Mouse (Mus musculus) ES-E14 (cell line): ENCODE measurements around the gene Clk2. TPM values are rescaled to one million over a fixed set of nuclear protein-coding genes. Genes with fewer than 3 reads are reported as not detected.

Source experiments
- DNase-seq: peaks from one replicate; pipeline ENCODE4 v3.0.0-alpha.2; 2013; ENCODE audit warnings: low read depth, low spot score
- H3K27ac ChIP-seq: 2 replicates; pipeline ENCODE4 v1.5.1; 2012; ENCODE audit warnings: low read depth, mild to moderate bottlenecking, low read length, moderate library complexity, mixed read lengths; ENCODE audit not compliant: poor library complexity, insufficient read depth, severe bottlenecking
- H3K36me3 ChIP-seq: 2 replicates; pipeline ENCODE4 v1.6.1; 2012; ENCODE audit warnings: mild to moderate bottlenecking, low read length, moderate library complexity, mixed read lengths; ENCODE audit not compliant: control insufficient read depth, poor library complexity, insufficient read depth, severe bottlenecking
- H3K4me1 ChIP-seq, 2 experiments: fragments of 150-350 bp in 1 of 2; sonication (generic) in 1 of 2; 2 replicates each; pipeline ENCODE4 v1.6.1; 2012; ENCODE audit warnings: low read length in 2 of 2, mild to moderate bottlenecking in 1 of 2, mixed read lengths in 1 of 2; ENCODE audit not compliant: control insufficient read depth in 2 of 2, insufficient read depth in 2 of 2, poor library complexity in 1 of 2
- H3K4me3 ChIP-seq, 2 experiments: fragments of 150-350 bp in 1 of 2; sonication (generic) in 1 of 2; 2 replicates each; pipeline ENCODE4 v1.5.1; 2012; ENCODE audit warnings: low read length in 2 of 2, low read depth in 1 of 2, mild to moderate bottlenecking in 1 of 2, mixed read lengths in 1 of 2; ENCODE audit not compliant: insufficient read depth in 1 of 2, poor library complexity in 1 of 2, severe bottlenecking in 1 of 2
- H3K9ac ChIP-seq: 2 replicates; pipeline ENCODE4 v1.6.1; 2012; ENCODE audit warnings: low read depth, mild to moderate bottlenecking, low read length, mixed read lengths; ENCODE audit not compliant: poor library complexity, insufficient read depth, severe bottlenecking
- H3K9me3 ChIP-seq: fragments of 150-350 bp; sonication (generic); 2 replicates; pipeline ENCODE4 v1.6.1; 2012; ENCODE audit warnings: low read depth, mild to moderate bottlenecking, low read length; ENCODE audit not compliant: control insufficient read depth, insufficient read depth
- CHD2 ChIP-seq: IDR thresholded peaks from 2 replicates; pipeline ENCODE4 v1.6.1; 2014; ENCODE audit warnings: mild to moderate bottlenecking, low read depth, low read length, inconsistent platforms
- HCFC1 ChIP-seq: IDR thresholded peaks from 2 replicates; pipeline ENCODE4 v1.6.1; 2012; ENCODE audit warnings: low read length, inconsistent platforms, borderline replicate concordance; ENCODE audit not compliant: insufficient read depth
- MAFK ChIP-seq: IDR thresholded peaks from 2 replicates; pipeline ENCODE4 v1.6.1; 2014; ENCODE audit warnings: mild to moderate bottlenecking, low read depth, low read length, inconsistent platforms; ENCODE audit not compliant: insufficient read depth
- ZC3H11A ChIP-seq: IDR thresholded peaks from 2 replicates; pipeline ENCODE4 v1.6.1; 2012; ENCODE audit warnings: low read depth, mild to moderate bottlenecking, inconsistent platforms, low read length, borderline replicate concordance
- ZNF384 ChIP-seq: IDR thresholded peaks from 2 replicates; pipeline ENCODE4 v1.6.1; 2012; ENCODE audit warnings: low read depth, low read length, inconsistent platforms
- in situ Hi-C, 2 experiments: fragments of 600-800 bp; cut with MboI; formaldehyde crosslinking; loops; one replicate each; pipeline ENCODE4 v1.15.1; 2025; ENCODE audit warnings: low sequenced_read_pairs in 2 of 2, inconsistent platforms in 1 of 2; ENCODE audit not compliant: unreplicated experiment in 2 of 2
- total RNA-seq: library from RNA; depleted of rRNA; stranded (reverse); fragments of 300-350 nt; gene quantifications from 2 replicates; pipeline ENCODE4 v1.2.3, GENCODE M21; 2012

Gene Clk2
- total RNA-seq, 1 experiment = 42.0 TPM

DNA sequence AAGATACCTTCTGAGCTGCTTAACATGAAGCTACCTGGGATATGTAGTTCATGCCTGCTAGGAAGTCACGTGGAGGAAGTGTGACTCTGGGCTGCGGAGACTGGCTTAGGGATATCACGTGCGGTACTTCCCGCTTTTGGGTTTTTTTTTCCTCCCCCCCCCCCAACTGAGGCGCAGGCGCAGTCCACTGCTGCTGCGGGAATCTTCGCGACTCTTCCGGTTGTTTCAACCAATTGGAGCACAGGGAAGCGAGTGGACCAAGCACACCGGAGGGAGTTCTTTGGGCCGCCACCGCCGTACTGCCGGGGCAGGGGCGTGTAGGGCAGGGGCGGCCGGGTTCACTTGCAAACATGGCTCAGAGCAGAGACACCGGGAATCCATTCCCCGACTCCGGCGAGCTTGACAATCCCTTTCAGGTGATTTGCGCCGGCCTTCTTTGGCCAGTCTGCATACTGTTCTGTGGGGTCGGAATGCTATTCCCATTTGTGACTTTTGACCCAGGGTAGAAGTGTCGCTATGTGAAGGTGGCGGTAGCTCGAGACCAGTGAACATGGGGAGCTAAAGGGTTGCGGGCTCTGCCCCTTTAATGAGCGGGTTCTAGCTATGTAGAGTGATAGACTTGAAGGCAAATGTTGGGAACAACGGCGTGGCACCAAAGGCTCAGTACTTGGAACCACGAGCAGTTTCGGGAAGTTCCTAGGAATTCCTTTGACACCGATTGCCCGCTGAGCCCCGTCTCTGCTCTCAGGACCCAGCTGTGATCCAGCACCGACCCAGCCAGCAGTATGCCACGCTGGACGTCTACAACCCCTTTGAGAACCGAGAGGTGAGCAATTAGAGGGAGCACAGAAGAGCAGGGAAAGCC, 12.9 kb downstream of the Clk2 start, which contains the start of gene Scamp3:
TSS of gene Scamp3 (plus strand) at position 232 of the 865 bp plus-strand sequence.
- peak within 1 kb of the TSS; percentile 87 for H3K9ac ChIP-seq
- TF ChIP-seq HCFC1 (peak; percentile 97), ZC3H11A (no peak), MAFK (no peak), ZNF384 (peak; percentile 98), CHD2 (peak; percentile 40)
- H3K4me1 ChIP-seq = peaks cover 4% of the 10 kb centered on the region in 2 experiments; a peak in 3 of 4 replicates
- peaks cover 52% of the 10 kb centered on the region for H3K36me3 ChIP-seq
- H3K27ac ChIP-seq = peak within 1 kb of the TSS; percentile 4
- in situ Hi-C loops = no loop called here
- no peaks in the 10 kb centered on the region for H3K9me3 ChIP-seq
- H3K4me3 ChIP-seq = peak within 1 kb of the TSS; percentile 77 to 95
- DNase-seq = peak; percentile 98

DNA sequence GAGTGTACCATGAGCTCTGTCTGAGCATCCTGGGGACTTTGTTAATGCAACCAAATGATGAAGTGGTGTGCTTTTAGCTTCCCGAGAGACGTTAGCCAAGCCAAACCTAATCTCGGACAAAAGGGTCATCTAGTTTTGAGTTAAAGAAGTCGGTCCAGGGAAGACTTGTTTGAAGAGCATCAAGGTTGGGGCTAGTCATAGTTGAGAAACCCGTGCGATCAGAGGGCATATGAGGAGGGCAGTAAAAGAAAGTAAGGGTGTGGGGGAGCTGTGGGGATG, 13.5 kb downstream of the Clk2 start:
- in situ Hi-C loops = no loop called here
- H3K4me3 ChIP-seq = peak overlapping the region; percentile 77 to 95
- H3K9ac ChIP-seq = peak overlapping the region; percentile 87
- DNase-seq = no peak
- peaks cover 4% of the 10 kb centered on the region in 2 experiments; a peak in 3 of 4 replicates for H3K4me1 ChIP-seq
- H3K9me3 ChIP-seq = no peaks in the 10 kb centered on the region
- H3K36me3 ChIP-seq = peaks cover 51% of the 10 kb centered on the region
- TF ChIP-seq MAFK = no peak
- no peak for TF ChIP-seq HCFC1
- TF ChIP-seq ZC3H11A = no peak
- no peak for TF ChIP-seq CHD2
- TF ChIP-seq ZNF384 = no peak
- H3K27ac ChIP-seq = no peak overlapping the region; the same call in 1 of the 2 replicates

DNA sequence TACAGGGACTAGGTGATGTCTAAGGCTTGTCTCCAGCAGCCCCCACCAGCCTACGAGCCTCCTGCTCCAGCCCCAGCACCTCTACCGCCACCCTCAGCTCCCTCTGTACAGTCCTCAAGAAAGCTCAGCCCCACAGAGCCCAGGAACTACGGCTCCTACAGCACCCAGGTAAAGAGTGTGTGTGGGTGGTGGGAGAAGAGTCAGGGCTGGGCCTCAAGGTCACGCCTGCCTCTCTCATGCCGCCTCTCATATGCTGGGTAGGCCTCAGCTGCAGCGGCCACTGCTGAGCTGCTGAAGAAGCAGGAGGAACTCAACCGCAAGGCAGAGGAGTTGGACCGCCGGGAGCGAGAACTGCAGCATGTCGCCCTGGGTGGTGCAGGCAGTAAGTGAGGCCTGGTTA, 14.5 kb downstream of the Clk2 start:
- Histone ChIP-seq H3K4me3 (no peak overlapping the region; a peak in 1 of 4 replicates), H3K27ac (no peak overlapping the region), H3K36me3 (peaks cover 42% of the 10 kb centered on the region), H3K9ac (peak overlapping the region; percentile 45; the same call in 1 of the 2 replicates), H3K9me3 (no peaks in the 10 kb centered on the region), H3K4me1 (peaks cover 4 to 6% of the 10 kb centered on the region in 2 experiments; a peak in 3 of 4 replicates)
- TF ChIP-seq CHD2 = no peak
- no peak for TF ChIP-seq MAFK
- DNase-seq = no peak
- in situ Hi-C loops = no loop called here

DNA sequence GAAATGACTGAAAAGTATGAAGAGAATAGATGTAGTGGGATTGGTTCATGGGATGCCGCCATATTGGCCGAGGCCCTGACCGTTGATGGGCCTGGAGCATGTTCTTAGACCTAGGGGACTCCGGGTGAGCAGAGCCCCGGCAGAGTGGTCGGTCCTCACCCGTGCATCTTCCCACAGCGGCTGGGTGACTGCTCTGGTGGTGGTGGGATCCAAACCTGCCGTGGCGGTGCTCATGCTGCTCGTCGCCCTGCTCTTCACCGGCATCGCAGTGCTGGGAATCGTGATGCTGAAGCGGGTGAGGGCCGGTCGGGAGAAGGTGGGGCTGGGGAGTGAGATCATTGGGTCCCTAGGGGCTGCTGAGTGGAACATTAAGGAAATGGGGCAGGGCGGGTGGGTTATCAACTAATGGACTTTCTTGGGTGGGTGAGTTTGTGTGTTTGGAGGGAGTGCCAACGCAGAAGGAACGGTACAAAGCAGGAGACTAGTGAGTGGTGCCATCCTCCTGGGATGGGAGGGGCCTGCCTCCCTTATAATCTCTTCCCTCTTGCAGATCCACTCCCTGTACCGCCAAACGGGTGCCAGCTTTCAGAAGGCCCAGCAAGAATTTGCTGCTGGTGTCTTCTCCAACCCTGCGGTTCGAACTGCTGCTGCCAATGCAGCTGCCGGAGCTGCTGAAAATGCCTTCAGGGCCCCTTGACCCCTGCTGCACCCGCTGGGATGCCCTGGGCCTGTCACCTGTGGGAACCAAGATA, 17.3 kb downstream of the Clk2 start:
- H3K4me3 ChIP-seq = peak overlapping the region; percentile 35 to 45; a peak in 3 of 4 replicates
- in situ Hi-C loops = no loop called here

More for the DNA sequence above, 17.3 kb downstream of the Clk2 start:
- no peak for TF ChIP-seq ZC3H11A
- TF ChIP-seq CHD2 = no peak
- TF ChIP-seq ZNF384 = no peak
- no peak for TF ChIP-seq MAFK
- TF ChIP-seq HCFC1 = no peak
- Histone ChIP-seq H3K4me1 (peaks cover 6 to 16% of the 10 kb centered on the region in 2 experiments; a peak in 3 of 4 replicates), H3K36me3 (peaks cover 19% of the 10 kb centered on the region), H3K9me3 (no peaks in the 10 kb centered on the region), H3K27ac (no peak overlapping the region), H3K9ac (peak overlapping the region; percentile 35; the same call in 1 of the 2 replicates)
- DNase-seq = no peak
